Mouse (Mus musculus) cortical plate, adult 2 months (tissue): ENCODE results near the gene 3110082I17Rik.

ENCODE experiments used
- CTCF ChIP-seq: fragments of 200-500 bp; IDR thresholded peaks from 2 replicates; pipeline ENCODE4 v1.5.1; 2011; ENCODE audit warnings: mild to moderate bottlenecking, control low read depth, low read length; ENCODE audit not compliant: insufficient read depth; ENCODE audit errors: extremely low read depth
- POLR2A ChIP-seq: fragments of 200-500 bp; IDR thresholded peaks from 2 replicates; pipeline ENCODE4 v1.6.1; 2011; ENCODE audit warnings: mild to moderate bottlenecking, low read length, control low read depth; ENCODE audit not compliant: insufficient read depth; ENCODE audit errors: extremely low read depth

DNA sequence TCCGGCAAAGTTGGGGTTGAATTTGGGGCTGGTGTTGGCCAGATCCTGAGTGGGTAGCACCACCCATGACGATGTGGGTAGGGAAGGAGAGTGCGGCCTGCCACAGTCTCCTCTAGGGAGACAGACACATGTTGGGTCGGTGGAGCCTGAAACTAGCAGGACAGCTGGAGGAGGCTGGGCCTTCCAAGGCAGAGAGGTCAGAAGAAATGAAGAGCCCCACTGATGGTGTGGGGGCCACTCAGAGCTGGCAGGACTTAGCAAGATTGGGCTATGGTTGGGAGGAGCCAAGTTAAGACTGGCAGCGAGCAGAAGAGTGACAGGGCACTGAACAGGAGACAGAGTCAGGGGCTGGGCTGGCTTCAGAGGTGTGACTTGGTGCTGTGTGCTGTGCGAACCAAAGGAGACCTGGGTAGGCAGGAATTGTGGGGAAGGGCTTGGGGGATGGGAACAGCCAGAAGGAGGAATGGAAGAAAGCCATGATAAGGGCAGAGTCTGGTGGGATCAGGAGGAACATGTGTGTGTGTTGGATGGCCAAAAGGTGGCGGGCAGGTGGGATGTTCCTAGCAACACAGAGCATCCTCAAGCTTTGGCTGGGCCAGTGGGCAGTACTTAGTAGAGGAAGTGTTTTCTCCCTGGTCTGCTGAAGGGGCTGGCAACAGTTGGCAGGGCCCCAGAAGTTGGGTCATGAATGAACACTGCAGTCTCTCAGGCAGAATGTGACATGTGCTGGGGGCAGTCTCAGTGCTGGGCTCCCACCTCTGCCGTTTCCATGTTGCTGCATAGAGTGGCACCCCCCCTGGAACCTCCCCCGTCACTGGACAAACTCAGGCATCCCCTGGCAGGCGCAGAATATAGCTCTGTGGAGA lies 72.8 kb downstream of the 3110082I17Rik start:
- TF ChIP-seq CTCF, result no peak
- no peak for TF ChIP-seq POLR2A
